Mouse (Mus musculus): ENCODE results near the gene Foxb2. TPM values are rescaled to one million over a fixed set of nuclear protein-coding genes. Genes with fewer than 3 reads are reported as not detected.

Foxb2 gene
- polyA plus RNA-seq, 1 experiment: not detected

DNA sequence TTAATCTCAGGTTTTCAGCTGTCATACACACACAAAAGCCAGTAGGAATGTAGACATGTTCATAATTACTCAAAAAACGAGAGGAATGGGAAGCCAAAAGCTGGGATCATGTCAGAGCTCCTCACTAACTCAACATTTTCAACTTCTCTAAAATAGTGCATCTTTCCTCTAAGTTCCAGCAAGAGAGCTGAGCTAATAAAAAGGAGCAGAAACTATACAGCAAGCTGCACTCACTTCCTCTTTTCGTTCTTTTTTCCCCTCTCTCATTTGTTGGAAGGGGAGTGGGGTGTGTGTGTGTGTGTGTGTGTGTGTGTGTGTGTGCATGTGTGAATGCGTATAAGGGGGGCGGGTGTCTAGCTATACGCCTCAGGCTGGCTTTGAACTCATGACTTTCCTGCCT lies 45.9 kb downstream of the Foxb2 start:
- Histone ChIP-seq H3K4me1 (ENCODE audit: control insufficient read depth, insufficient read depth, low read length) (no peaks in the 10 kb centered on the region), H3K4me3 (ENCODE audit: insufficient read depth, low read length) (no peak overlapping the region), H3K27ac (ENCODE audit: insufficient read depth, low read depth, low read length) (no peak overlapping the region)
- no peak for TF ChIP-seq CTCF (IDR thresholded peaks at IDR 0.05; ENCODE audit: low read depth, low read length)
- TF ChIP-seq POLR2A (IDR thresholded peaks at IDR 0.05; ENCODE audit: borderline replicate concordance, low read depth, low read length): no peak

DNA sequence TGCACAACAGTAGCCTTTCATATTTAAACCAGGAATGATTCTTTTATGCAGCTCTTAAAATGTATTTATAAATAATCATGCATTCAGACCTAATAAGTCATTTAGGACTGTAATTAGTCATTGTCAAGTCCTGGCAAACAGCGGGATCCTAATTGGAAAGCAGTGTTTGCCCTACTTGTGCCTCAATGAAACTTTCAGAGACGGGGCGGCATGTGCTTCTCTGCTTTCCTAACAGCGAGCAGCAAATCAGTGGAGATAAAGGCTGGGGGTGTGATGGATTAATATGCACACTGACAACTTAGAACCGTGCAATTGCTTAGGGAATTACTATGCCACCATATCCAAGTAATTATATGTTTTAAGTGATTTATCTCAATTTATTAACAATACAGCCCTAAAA lies 48.4 kb downstream of the Foxb2 start:
- no peak overlapping the region for H3K4me3 ChIP-seq (ENCODE audit: insufficient read depth, low read length)
- no peak for TF ChIP-seq CTCF (IDR thresholded peaks at IDR 0.05; ENCODE audit: low read depth, low read length)
- no peak for TF ChIP-seq POLR2A (IDR thresholded peaks at IDR 0.05; ENCODE audit: borderline replicate concordance, low read depth, low read length)

More for the DNA sequence above, 48.4 kb downstream of the Foxb2 start:
- H3K4me1 ChIP-seq (ENCODE audit: control insufficient read depth, insufficient read depth, low read length): no peaks in the 10 kb centered on the region
- no peak overlapping the region for H3K27ac ChIP-seq (ENCODE audit: insufficient read depth, low read depth, low read length)

Other genes with a start within 250 kb of the Foxb2 start
- gene Vps13a, start 92.9 kb downstream of the Foxb2 start, polyA plus RNA-seq (2012; ENCODE audit: insufficient read depth, insufficient read length, missing spikeins): 24.6 and 27.5 TPM in 2 replicates
- 19.2 and 21.4 TPM in 2 replicates for gene Prune2, start 82.3 kb upstream of the Foxb2 start, polyA plus RNA-seq (2012; ENCODE audit: insufficient read depth, insufficient read length, missing spikeins)

All from bone marrow macrophage, adult 2 months (primary cell).